Mouse (Mus musculus): ENCODE measurements at regions not wholly inside any gene's neighbourhood (a gene's known extent, or its start where the extent isn't known, plus 50 kb on each side); places are given as distances from the start of the nearest gene placed in this dataset.
A peak's percentile ranks its signal among the peaks of the same experiment; 100 is the strongest.

- no peak overlapping the region for H3K4me3 ChIP-seq (replicated peaks)
- ATAC-seq (ENCODE audit: low FRiP score): no peak
- H3K36me3 ChIP-seq (replicated peaks): no peaks in the 10 kb centered on the region
- H3K4me1 ChIP-seq: peaks cover 36% of the 10 kb centered on the region
- 79% methylated on average over 7 of the region's 7 CpGs for WGBS
- H3K9ac ChIP-seq: no peak overlapping the region
- H3K27ac ChIP-seq: no peak overlapping the region
- H3K9me3 ChIP-seq: no peaks in the 10 kb centered on the region
- no peaks in the 10 kb centered on the region for H3K27me3 ChIP-seq
- H3K4me2 ChIP-seq: no peak overlapping the region
Observed at GRCm38 (mm10) chr2:170207878-170208277, 60.0 kb upstream of the Zfp217 start.

GRCm38 (mm10) chr2:170207395-170207794 lies 59.5 kb upstream of the Zfp217 start:
- Histone ChIP-seq H3K36me3 (replicated peaks) (no peaks in the 10 kb centered on the region), H3K4me2 (no peak overlapping the region), H3K4me3 (replicated peaks) (no peak overlapping the region), H3K27me3 (no peaks in the 10 kb centered on the region), H3K27ac (no peak overlapping the region), H3K9ac (no peak overlapping the region), H3K9me3 (no peaks in the 10 kb centered on the region), H3K4me1 (peaks cover 36% of the 10 kb centered on the region)
- WGBS: 89% methylated on average over 6 of the region's 6 CpGs
- ATAC-seq (ENCODE audit: low FRiP score): no peak

- Histone ChIP-seq H3K27ac (no peak overlapping the region), H3K4me2 (no peak overlapping the region)
Observed at GRCm38 (mm10) chr2:170206870-170207269, 59.0 kb upstream of the Zfp217 start.

GRCm38 (mm10) chr2:170206442-170206754 lies 58.5 kb upstream of the Zfp217 start:
- no peak for ATAC-seq (ENCODE audit: low FRiP score)
- H3K27me3 ChIP-seq: no peaks in the 10 kb centered on the region
- no peak overlapping the region for H3K27ac ChIP-seq
- H3K4me1 ChIP-seq: peaks cover 35% of the 10 kb centered on the region
- H3K36me3 ChIP-seq (replicated peaks): no peaks in the 10 kb centered on the region
- H3K4me2 ChIP-seq: peak overlapping the region; percentile 61; the same call in 1 of the 2 replicates
- H3K9ac ChIP-seq: no peak overlapping the region
- no peaks in the 10 kb centered on the region for H3K9me3 ChIP-seq
- WGBS: 8% methylated on average over 6 of the region's 6 CpGs
- H3K4me3 ChIP-seq (replicated peaks): no peak overlapping the region

More at GRCm38 (mm10) chr2:170206870-170207269, 59.0 kb upstream of the Zfp217 start:
- 65% methylated on average over 14 of the region's 14 CpGs for WGBS
- ATAC-seq (ENCODE audit: low FRiP score): no peak
- Histone ChIP-seq H3K4me3 (replicated peaks) (no peak overlapping the region), H3K9ac (no peak overlapping the region), H3K9me3 (no peaks in the 10 kb centered on the region), H3K4me1 (peaks cover 36% of the 10 kb centered on the region), H3K36me3 (replicated peaks) (no peaks in the 10 kb centered on the region), H3K27me3 (no peaks in the 10 kb centered on the region)

GRCm38 (mm10) chr2:170205591-170206441 lies 57.9 kb upstream of the Zfp217 start:
- Histone ChIP-seq H3K4me3 (replicated peaks) (peak overlapping the region; percentile 34), H3K27me3 (no peaks in the 10 kb centered on the region), H3K4me2 (peak overlapping the region; percentile 61), H3K4me1 (peaks cover 29% of the 10 kb centered on the region), H3K36me3 (replicated peaks) (no peaks in the 10 kb centered on the region), H3K9ac (peak overlapping the region; percentile 49; the same call in 1 of the 2 replicates), H3K9me3 (no peaks in the 10 kb centered on the region), H3K27ac (no peak overlapping the region; the same call in 1 of the 2 replicates)
- ATAC-seq (ENCODE audit: low FRiP score): peak; percentile 60; the same call in 1 of the 2 replicates
- WGBS: under 1% methylated on average over 17 of the region's 17 CpGs

- H3K27me3 ChIP-seq: no peaks in the 10 kb centered on the region
- H3K9ac ChIP-seq: peak overlapping the region; percentile 49; the same call in 1 of the 2 replicates
- H3K4me3 ChIP-seq (replicated peaks): peak overlapping the region; percentile 34
- H3K27ac ChIP-seq: no peak overlapping the region
- ATAC-seq (ENCODE audit: low FRiP score): no peak
- no peaks in the 10 kb centered on the region for H3K9me3 ChIP-seq
- peak overlapping the region; percentile 61 for H3K4me2 ChIP-seq
- H3K4me1 ChIP-seq: peaks cover 22% of the 10 kb centered on the region
- no peaks in the 10 kb centered on the region for H3K36me3 ChIP-seq (replicated peaks)
- WGBS: 36% methylated on average over 10 of the region's 10 CpGs
Observed at GRCm38 (mm10) chr2:170204768-170205514, 57.0 kb upstream of the Zfp217 start.

GRCm38 (mm10) chr2:170203496-170203895 lies 55.6 kb upstream of the Zfp217 start:
- Histone ChIP-seq H3K9ac (no peak overlapping the region), H3K27me3 (no peaks in the 10 kb centered on the region), H3K4me1 (peaks cover 19% of the 10 kb centered on the region), H3K4me3 (replicated peaks) (no peak overlapping the region), H3K4me2 (no peak overlapping the region), H3K27ac (no peak overlapping the region), H3K9me3 (no peaks in the 10 kb centered on the region), H3K36me3 (replicated peaks) (no peaks in the 10 kb centered on the region)
- WGBS: 94% methylated on average over 5 of the region's 5 CpGs
- ATAC-seq (ENCODE audit: low FRiP score): no peak

- no peak overlapping the region for H3K27ac ChIP-seq
Observed at GRCm38 (mm10) chr2:170201816-170202371, 54.0 kb upstream of the Zfp217 start.

More at GRCm38 (mm10) chr2:170201816-170202371, 54.0 kb upstream of the Zfp217 start:
- H3K9ac ChIP-seq: no peak overlapping the region
- no peaks in the 10 kb centered on the region for H3K36me3 ChIP-seq (replicated peaks)
- no peak overlapping the region for H3K4me3 ChIP-seq (replicated peaks)
- H3K9me3 ChIP-seq: no peaks in the 10 kb centered on the region
- no peaks in the 10 kb centered on the region for H3K27me3 ChIP-seq
- no peak for ATAC-seq (ENCODE audit: low FRiP score)
- peaks cover 18% of the 10 kb centered on the region for H3K4me1 ChIP-seq
- 74% methylated on average over 10 of the region's 10 CpGs for WGBS
- no peak overlapping the region for H3K4me2 ChIP-seq

All from forebrain, embryonic 12.5 days (tissue).